Mouse (Mus musculus) hindbrain, embryonic 16.5 days (tissue): ENCODE measurements at regions not wholly inside any gene's neighbourhood (a gene's known extent, or its start where the extent isn't known, plus 50 kb on each side); places are given as distances from the start of the nearest gene placed in this dataset.

Experiments used
- ATAC-seq: fragments of 200-750 bp; cut with Nextera tagmentation; 2 replicates; pipeline ENCODE4 v1.8.0; 2017; ENCODE audit warnings: moderate TSS enrichment, moderate library complexity
- H3K27ac ChIP-seq: fragments of 300-500 bp; sonication (generic); 2 replicates; pipeline ENCODE4 v1.5.1; 2014; ENCODE audit warnings: low read depth, mild to moderate bottlenecking, control low read depth, low read length, moderate library complexity
- H3K27me3 ChIP-seq: fragments of 300-500 bp; sonication (generic); replicated peaks from 2 replicates; pipeline ENCODE4 v1.6.1; 2014; ENCODE audit warnings: low read length; ENCODE audit not compliant: control insufficient read depth, insufficient read depth
- H3K36me3 ChIP-seq: fragments of 300-500 bp; sonication (generic); 2 replicates; pipeline ENCODE4 v1.6.1; 2014; ENCODE audit warnings: mild to moderate bottlenecking, low read length, moderate library complexity, mixed read lengths; ENCODE audit not compliant: control insufficient read depth, insufficient read depth
- H3K4me1 ChIP-seq: fragments of 300-500 bp; sonication (generic); 2 replicates; pipeline ENCODE4 v1.6.1; 2014; ENCODE audit warnings: low read depth, low read length; ENCODE audit not compliant: control insufficient read depth, insufficient read depth
- H3K4me2 ChIP-seq: fragments of 300-500 bp; sonication (generic); 2 replicates; pipeline ENCODE4 v1.6.1; 2014; ENCODE audit warnings: mild to moderate bottlenecking, low read length, control low read depth, moderate library complexity
- H3K4me3 ChIP-seq: fragments of 300-500 bp; sonication (generic); 2 replicates; pipeline ENCODE4 v1.5.1; 2014; ENCODE audit warnings: mild to moderate bottlenecking, low read length, control low read depth, moderate library complexity
- H3K9ac ChIP-seq: fragments of 300-500 bp; sonication (generic); 2 replicates; pipeline ENCODE4 v1.6.1; 2014; ENCODE audit warnings: low read depth, mild to moderate bottlenecking, control low read depth, low read length, moderate library complexity
- H3K9me3 ChIP-seq: fragments of 300-500 bp; sonication (generic); 2 replicates; pipeline ENCODE4 v1.6.1; 2014; ENCODE audit warnings: mild to moderate bottlenecking, low read length, moderate library complexity; ENCODE audit not compliant: control insufficient read depth
- WGBS: fragments of 180-500 bp; shearing (Covaris S2); extraction: QIAGEN DNeasy Blood & Tissue Kit; methylation state at CpG from one replicate; pipeline ENCODE4 v1.1.7; 2014; 5-methylcytosine and 5-hydroxymethylcytosine counted together

DNA sequence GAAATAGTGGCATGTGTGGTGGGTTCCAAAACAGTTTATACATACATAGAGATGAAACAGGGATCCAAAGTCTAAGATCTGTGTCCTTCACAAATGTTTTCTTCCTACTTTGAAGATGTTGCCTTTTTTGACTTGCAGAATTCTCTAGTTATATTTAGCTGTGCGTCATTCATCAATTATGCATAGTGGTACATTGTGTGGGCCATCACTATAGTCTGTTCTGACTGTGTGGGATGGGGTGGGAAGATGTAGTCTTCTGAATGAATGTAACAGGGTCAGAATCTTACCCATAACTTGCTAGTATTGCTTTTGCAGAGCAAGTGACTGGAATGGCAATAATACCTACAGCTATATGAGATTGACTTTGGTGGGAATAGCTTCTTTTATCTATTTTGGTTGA is 116.6 kb downstream of the Mettl11b start:
- H3K27ac ChIP-seq: no peak overlapping the region
- H3K4me1 ChIP-seq: no peaks in the 10 kb centered on the region
- H3K4me3 ChIP-seq: no peak overlapping the region
- no peaks in the 10 kb centered on the region for H3K27me3 ChIP-seq
- 87% methylated on average over 1 of the region's 1 CpGs for WGBS
- ATAC-seq: no peak
- no peak overlapping the region for H3K9ac ChIP-seq
- H3K9me3 ChIP-seq: no peaks in the 10 kb centered on the region
- H3K36me3 ChIP-seq: no peaks in the 10 kb centered on the region
- H3K4me2 ChIP-seq: no peak overlapping the region

DNA sequence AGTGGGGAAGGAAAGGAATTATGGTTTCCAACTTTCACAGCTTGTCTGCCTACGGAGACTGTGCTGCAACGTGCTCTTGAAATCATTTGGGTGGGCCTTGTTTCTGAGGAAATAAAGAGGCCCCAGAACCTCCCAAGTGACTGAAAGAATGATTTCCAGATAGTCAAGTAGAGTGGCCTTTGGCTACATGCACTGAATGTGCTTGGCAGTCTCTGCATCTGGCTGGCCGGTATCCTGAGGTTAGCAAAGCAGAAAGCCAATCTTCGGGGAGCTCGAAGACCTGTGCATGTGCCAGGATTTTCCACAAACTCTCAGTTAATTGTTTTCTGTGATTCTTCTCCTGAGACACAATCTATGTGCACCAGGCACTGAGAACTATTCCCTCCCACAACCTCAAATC is 117.3 kb downstream of the Mettl11b start:
- Histone ChIP-seq H3K36me3 (no peaks in the 10 kb centered on the region), H3K9me3 (no peaks in the 10 kb centered on the region), H3K9ac (no peak overlapping the region), H3K4me3 (no peak overlapping the region), H3K27me3 (no peaks in the 10 kb centered on the region), H3K27ac (no peak overlapping the region), H3K4me2 (no peak overlapping the region), H3K4me1 (no peaks in the 10 kb centered on the region)
- ATAC-seq: 0 out of 2 replicates have a peak, but pooled peaks have one; percentile 9
- WGBS: 54% methylated on average over 5 of the region's 5 CpGs

DNA sequence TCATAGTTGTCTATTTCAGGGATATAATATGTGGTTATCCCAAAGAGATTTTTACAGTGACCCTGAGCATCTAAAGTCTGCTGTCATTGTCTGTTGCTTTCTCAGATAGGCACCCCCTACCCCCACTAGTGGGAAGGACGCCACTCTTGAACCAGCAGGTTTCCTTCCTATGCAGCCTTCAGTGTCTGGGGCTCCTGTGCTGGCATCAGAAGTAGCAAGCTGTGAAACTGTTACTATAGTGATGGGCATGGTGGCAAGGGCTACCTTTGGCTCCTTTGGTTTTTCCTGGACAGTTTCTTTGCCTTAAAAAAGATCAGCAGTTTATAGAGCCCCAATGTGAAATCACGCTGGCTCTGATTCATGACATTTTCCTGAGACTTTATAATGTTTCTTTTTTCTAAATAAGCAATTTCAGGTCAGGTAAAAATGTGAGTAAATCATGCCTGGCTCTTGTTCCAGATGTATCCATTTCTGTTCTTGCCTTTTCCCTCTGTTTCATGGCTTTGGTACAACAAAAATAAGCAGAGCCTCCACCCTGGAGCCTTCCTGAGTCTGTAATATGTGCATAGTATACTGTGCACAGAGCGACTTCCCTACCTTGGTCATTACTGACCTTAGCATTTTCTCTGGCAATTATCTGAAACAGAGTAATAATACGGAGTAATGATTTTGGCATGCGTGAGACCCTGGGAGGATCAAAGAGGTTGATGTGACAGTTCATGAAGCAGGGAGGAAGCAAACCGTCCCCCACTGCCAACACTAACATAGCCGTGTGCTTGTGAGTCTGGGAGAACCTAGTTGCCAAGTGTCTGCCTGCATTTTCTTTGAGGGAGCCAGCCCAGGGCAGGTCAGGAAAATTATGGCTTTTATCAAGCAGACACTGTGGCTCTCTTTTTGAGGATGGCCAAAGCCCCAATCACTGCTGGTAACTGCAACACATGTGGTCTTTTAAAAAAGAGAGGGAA is 124.8 kb downstream of the Mettl11b start:
- Histone ChIP-seq H3K9me3 (no peaks in the 10 kb centered on the region), H3K27me3 (no peaks in the 10 kb centered on the region), H3K27ac (no peak overlapping the region), H3K4me3 (no peak overlapping the region), H3K9ac (no peak overlapping the region), H3K36me3 (no peaks in the 10 kb centered on the region), H3K4me1 (no peaks in the 10 kb centered on the region), H3K4me2 (no peak overlapping the region)
- ATAC-seq: peak; percentile 50
- 64% methylated on average over 7 of the region's 7 CpGs for WGBS

DNA sequence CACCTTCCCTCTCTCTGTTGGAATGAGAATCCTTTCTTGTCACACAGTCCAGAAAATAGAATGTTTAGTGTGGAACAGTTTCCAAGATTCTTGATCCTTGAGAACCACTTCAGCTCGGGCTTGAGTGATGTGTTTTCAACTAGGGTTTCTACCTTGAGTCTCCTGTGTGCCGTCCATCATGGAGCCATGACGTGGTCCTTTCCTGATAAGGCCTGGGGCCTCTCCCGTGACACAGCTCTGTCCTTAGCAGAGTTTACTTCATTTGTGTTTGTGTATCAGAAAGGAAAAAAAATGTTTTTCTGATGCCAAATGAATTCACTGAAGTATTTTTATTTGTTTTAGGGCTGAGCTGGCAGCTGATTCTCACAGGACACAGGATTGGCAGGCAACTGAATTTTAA is 148.6 kb downstream of the Mettl11b start:
- no peak for ATAC-seq
- no peaks in the 10 kb centered on the region for H3K27me3 ChIP-seq
- WGBS: 77% methylated on average over 4 of the region's 4 CpGs
- H3K4me1 ChIP-seq: no peaks in the 10 kb centered on the region; the same call in 1 of the 2 replicates
- no peak overlapping the region for H3K9ac ChIP-seq
- no peak overlapping the region for H3K4me3 ChIP-seq
- H3K36me3 ChIP-seq: no peaks in the 10 kb centered on the region
- no peak overlapping the region for H3K27ac ChIP-seq
- H3K4me2 ChIP-seq: no peak overlapping the region
- no peaks in the 10 kb centered on the region for H3K9me3 ChIP-seq

DNA sequence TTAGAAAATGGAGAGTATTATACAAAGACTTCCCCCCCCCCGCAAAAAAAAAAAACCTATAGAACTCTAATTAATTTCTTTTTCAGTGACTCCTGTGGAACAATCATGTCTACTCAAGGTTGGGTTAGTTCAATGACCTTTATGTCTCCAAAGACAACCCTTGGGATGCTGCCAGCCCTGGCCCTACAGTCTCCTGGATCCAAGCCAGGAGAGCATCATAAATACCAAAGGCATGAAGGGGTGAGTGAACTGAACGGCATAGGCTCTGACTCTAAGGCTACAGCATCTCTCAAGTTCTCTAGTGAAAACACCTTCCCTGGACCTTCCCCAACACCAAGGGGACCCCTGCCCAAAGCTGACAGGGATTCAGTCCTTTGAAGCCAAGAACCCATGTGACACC is 149.4 kb downstream of the Mettl11b start:
- WGBS: 71% methylated on average over 2 of the region's 2 CpGs
- no peak overlapping the region for H3K27ac ChIP-seq

DNA sequence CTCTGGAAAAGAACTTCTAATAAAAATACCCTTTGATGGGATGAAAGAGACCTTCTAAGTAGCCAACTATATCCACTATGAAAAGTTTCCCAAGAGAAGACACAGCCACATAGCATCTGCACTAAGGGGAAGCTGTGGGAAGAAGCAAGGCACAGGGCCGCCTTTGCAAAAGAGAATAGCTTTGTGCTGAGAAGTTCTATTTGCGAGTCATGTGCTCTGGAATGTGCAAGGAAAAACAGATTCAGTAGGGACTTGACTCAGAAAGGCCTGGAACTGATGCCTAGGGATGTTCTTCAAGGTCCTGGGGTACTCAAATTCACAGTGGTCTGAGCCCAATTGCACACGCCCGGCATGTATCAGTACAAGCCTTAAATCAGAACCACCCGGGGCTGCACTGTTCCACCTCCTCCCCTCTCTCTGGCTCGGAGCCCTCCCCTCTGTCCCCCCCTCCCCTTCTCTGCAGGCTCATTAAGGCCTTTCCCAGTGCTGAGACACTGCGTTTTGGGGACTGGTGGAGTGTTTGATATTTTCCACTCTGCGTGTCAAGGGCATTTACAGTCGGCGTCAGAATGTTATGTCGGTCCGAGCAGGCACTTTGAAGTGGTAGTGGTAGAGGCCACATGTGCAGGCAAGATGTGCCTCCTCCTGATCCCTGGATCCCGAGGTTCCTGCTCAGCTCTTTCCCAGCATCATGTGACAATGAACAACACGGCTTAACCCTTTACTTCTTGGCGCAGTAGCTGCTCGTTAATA is 150.4 kb downstream of the Mettl11b start:
- H3K4me3 ChIP-seq: no peak overlapping the region
- no peaks in the 10 kb centered on the region for H3K27me3 ChIP-seq
- H3K9me3 ChIP-seq: no peaks in the 10 kb centered on the region
- no peaks in the 10 kb centered on the region for H3K36me3 ChIP-seq
- WGBS: 55% methylated on average over 16 of the region's 16 CpGs
- H3K27ac ChIP-seq: no peak overlapping the region
- ATAC-seq: no peak
- no peaks in the 10 kb centered on the region; the same call in 1 of the 2 replicates for H3K4me1 ChIP-seq
- H3K9ac ChIP-seq: no peak overlapping the region
- H3K4me2 ChIP-seq: peak overlapping the region; percentile 7; the same call in 1 of the 2 replicates

More for the DNA sequence above, 149.4 kb downstream of the Mettl11b start:
- Histone ChIP-seq H3K9me3 (no peaks in the 10 kb centered on the region), H3K27me3 (no peaks in the 10 kb centered on the region), H3K4me2 (no peak overlapping the region), H3K4me1 (no peaks in the 10 kb centered on the region; the same call in 1 of the 2 replicates), H3K36me3 (no peaks in the 10 kb centered on the region), H3K4me3 (no peak overlapping the region), H3K9ac (no peak overlapping the region)
- no peak for ATAC-seq

DNA sequence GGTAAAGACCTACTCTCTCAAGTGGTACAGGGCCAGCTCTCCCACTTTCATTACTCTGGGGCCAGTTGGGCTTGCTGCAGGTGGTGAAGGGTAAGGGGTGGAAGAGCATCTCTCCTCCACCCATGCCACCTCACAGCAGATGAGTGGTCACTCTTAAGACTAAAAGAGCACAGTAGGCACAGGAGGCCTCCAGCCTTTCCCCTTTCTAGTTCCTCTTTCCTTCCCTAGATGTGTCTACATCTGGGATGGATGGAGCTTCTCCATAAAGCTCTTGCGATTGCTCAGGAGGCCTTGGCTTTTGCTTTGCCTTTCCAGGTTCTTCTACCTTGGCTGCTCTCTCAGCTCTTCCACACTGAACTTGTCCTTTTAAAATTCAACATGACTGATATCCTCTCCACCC is 151.5 kb downstream of the Mettl11b start:
- H3K4me3 ChIP-seq: no peak overlapping the region
- WGBS: 94% methylated on average over 1 of the region's 1 CpGs
- no peaks in the 10 kb centered on the region for H3K27me3 ChIP-seq
- H3K9me3 ChIP-seq: no peaks in the 10 kb centered on the region
- no peak overlapping the region for H3K27ac ChIP-seq
- H3K9ac ChIP-seq: no peak overlapping the region
- H3K4me2 ChIP-seq: no peak overlapping the region
- H3K36me3 ChIP-seq: no peaks in the 10 kb centered on the region
- H3K4me1 ChIP-seq: no peaks in the 10 kb centered on the region; the same call in 1 of the 2 replicates
- no peak for ATAC-seq

DNA sequence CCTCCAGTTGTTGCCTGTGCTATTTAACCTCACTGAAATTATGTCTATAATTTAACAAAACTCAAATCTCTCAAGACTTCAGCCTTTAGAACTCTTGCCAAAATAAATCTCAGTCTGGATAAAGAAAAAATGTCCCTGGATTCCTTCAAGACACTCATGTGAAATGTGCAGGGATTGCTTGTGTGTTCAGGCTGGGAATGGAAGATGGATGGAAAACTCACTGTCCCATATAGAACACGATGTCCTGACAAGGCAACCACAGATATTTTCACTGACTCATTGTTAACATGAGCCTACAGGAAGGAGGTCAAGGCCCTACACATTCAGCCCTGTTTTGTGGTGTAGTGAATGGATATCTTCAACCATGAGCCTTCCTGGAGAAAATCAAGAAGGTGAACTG is 160.3 kb upstream of the Gorab start:
- H3K27me3 ChIP-seq: no peaks in the 10 kb centered on the region
- H3K27ac ChIP-seq: no peak overlapping the region
- H3K9me3 ChIP-seq: no peaks in the 10 kb centered on the region
- H3K36me3 ChIP-seq: no peaks in the 10 kb centered on the region
- WGBS: 79% methylated on average over 1 of the region's 1 CpGs
- H3K4me1 ChIP-seq: no peaks in the 10 kb centered on the region
- H3K9ac ChIP-seq: no peak overlapping the region
- H3K4me2 ChIP-seq: no peak overlapping the region
- no peak overlapping the region for H3K4me3 ChIP-seq
- ATAC-seq: no peak

DNA sequence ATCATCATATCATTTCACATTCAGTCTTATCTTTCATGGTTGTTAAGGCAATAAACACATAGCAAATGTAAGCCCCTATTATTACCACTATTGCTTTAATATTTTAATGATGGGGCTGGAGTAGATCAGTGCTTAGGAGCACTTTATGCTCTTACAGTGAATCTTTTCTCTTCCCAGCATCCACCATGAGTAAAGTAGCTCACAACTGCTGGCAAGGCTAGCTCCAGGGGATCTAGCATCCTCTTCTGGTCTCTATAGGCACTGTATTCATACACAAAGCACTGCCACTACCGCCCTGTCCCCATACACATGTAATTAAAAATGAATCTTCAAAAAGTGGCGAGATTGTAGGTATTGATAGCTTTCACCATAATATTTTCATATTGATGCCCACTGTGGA is 159.6 kb upstream of the Gorab start:
- no peak overlapping the region for H3K4me2 ChIP-seq
- H3K36me3 ChIP-seq: no peaks in the 10 kb centered on the region
- no peaks in the 10 kb centered on the region for H3K27me3 ChIP-seq
- no peak for ATAC-seq
- H3K9ac ChIP-seq: no peak overlapping the region
- H3K9me3 ChIP-seq: no peaks in the 10 kb centered on the region
- H3K4me3 ChIP-seq: no peak overlapping the region
- 86% methylated on average over 2 of the region's 2 CpGs for WGBS
- no peaks in the 10 kb centered on the region for H3K4me1 ChIP-seq
- H3K27ac ChIP-seq: no peak overlapping the region
